Mouse (Mus musculus) right cerebral cortex, postnatal 25 days (tissue): ENCODE data around the gene Neurog3.

ENCODE experiments used
- DNase-seq: peaks from one replicate; pipeline ENCODE4 v3.0.0; 2022

The Neurog3 gene

GRCm38 (mm10) chr10:62138040-62138439 lies 5.2 kb downstream of the Neurog3 start:
- no peak for DNase-seq

DNA sequence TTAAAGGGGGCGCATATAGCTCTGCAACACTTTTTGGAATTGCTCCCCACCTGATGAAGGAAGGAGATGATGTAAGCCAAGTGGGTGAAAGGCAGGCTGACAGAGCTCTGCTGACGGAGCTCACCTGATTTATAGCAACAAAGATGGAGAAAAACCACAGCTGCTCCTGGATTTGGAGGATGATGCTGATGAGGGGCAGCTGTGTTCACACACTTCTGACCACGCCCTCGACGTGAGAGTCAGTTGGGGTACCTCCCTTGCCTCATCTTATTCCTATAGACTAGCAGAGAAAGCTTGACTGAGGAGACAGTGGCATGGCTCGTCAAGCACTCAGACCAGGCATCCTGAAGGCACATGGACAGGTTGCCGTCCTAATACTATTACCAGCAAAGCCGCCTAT lies 10.9 kb downstream of the Neurog3 start, which contains the start of gene Fam241b:
Gene Fam241b (minus strand): TSS at position 101 of the 400 bp plus-strand sequence.
- DNase-seq, result no peak

DNA sequence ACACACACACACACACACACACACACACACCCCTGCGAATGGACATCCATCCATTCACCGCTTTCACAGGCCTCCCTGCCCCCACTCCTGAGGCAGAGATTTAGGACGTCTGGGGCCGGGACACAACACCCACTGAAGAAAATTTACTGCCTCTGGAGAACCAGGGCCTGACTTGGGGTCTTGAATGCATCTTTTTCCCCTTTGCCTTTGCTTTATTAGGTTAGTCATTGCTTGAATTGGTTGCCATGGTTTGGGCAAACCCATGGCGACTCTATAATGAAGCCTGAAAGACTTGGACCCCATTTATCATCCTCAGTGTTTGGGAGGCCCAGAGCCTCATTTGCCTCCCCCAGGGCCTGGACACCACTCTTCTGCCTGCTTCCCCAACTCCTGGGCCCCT lies 13.1 kb downstream of the Neurog3 start:
- DNase-seq, result no peak

GRCm38 (mm10) chr10:62147466-62148248 lies 14.8 kb downstream of the Neurog3 start:
- DNase-seq, result no peak

- DNase-seq, result no peak
Measured at GRCm38 (mm10) chr10:62149929-62150328, 17.0 kb downstream of the Neurog3 start.

GRCm38 (mm10) chr10:62162410-62162809 lies 29.5 kb downstream of the Neurog3 start:
- no peak for DNase-seq

- no peak for DNase-seq
Measured at GRCm38 (mm10) chr10:62172841-62173553, 40.1 kb downstream of the Neurog3 start.

GRCm38 (mm10) chr10:62173941-62174448 lies 41.1 kb downstream of the Neurog3 start:
- DNase-seq, result no peak

DNA sequence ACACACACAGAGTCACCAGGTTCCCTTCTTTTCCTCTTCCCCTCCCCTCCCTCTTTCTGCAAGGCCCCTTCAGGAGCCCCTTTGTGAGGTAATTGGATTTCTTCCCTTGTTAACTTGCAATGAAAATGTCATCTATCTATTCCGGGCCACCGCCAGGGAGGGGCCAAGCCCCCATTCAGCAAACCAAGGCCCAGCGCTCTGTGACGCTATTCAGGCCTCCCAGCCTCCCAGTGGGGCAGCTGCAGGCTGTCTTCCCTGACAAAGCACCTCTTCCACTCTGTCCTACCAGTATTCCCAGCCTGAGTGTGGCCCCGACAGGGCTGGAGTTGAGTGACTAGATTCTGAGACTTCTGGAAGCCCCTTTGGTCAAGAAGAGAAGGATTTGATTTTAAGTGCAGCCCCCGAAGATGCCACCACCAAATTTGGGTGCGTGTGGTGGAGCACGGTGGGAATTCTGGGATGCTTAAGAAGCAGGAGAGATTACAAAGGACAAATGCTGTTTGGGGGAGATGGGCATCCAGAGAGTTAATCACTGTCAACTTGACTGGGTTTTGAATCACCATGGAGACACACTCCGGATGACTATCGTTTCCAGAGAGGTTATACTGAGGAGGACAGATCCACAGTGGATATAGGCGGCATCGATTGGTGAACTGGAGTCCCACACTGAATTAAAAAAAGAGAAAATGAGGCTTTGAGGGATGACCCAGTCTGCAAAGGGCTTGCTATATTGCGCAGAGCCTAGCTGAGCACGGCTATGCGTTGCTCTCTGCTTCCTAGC lies 41.8 kb downstream of the Neurog3 start:
- no peak for DNase-seq

GRCm38 (mm10) chr10:62179944-62180343 lies 47.1 kb downstream of the Neurog3 start:
- DNase-seq, result no peak

DNA sequence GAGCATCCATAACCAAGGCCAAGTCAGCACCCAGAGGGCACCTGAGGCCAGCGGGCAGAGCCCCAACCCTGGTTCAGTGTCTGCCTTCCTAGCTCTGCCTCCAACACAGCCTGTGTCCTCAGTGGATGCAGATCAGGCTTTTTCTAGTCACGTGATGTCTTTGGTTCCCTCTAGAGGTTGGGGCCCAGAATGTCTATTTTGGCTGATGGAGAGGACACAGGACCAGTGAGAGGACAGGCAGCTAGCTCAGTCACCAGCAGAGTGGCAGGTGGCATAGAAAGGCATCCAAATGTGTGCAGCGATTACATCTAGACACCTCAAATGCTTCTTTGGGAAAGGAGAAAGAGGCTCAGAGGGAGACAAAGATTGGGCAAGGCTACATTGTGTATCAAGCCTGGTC lies 48.8 kb downstream of the Neurog3 start:
- no peak for DNase-seq

GRCm38 (mm10) chr10:62182471-62183014 lies 49.7 kb downstream of the Neurog3 start:
- DNase-seq, result no peak

GRCm38 (mm10) chr10:62183053-62183452 lies 50.2 kb downstream of the Neurog3 start:
- DNase-seq, result peak; percentile 91
